Mouse (Mus musculus) megakaryocyte progenitor cell, adult 5-6 weeks (primary cell): ENCODE measurements around the gene Il24. TPM values are rescaled to one million over a fixed set of nuclear protein-coding genes. Genes with fewer than 3 reads are reported as not detected.
A peak's percentile ranks its signal among the peaks of the same experiment; 100 is the strongest.

Source experiments
- ATAC-seq: replicated peaks from 2 replicates; pipeline ENCODE4 v1.8.0; 2016; ENCODE audit warnings: mild to moderate bottlenecking, moderate TSS enrichment, inconsistent platforms; ENCODE audit not compliant: poor library complexity
- total RNA-seq, 2 experiments: library from RNA; stranded (forward) in 1 of 2; stranded (reverse) in 1 of 2; fragments of 157-497, 149-512 nt in 1 of 2; fragments of 200-1000 nt in 1 of 2; gene quantifications; 2 replicates each; pipeline versions ENCODE4 v1.2.3 to v1.2.4; 2015 to 2017

The Il24 gene
- total RNA-seq, 2 experiments from 2014 or later: not detected

GRCm38 (mm10) chr1:130855723-130856122 lies 31.5 kb downstream of the Il24 start:
- ATAC-seq: no peak

GRCm38 (mm10) chr1:130854819-130855218 lies 32.4 kb downstream of the Il24 start:
- no peak for ATAC-seq

DNA sequence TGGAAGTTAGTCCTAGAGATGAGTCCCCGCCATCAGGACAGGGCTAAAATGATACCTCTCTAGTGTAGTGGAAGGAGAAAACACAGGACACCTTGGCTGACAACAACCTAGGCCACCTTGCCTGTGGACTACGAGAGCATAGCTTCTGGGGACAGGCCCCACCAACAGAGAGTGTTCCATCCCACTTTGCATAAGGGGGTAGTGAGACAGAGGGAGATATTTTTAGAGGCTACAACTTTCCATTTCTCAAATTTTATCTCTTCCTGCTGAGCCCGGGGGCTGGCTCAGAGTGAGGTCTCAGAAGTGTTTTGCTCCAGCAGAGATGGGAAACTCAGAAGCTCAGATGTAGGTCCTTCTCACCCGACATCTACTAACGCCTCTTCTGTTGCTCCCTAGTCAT lies 36.8 kb downstream of the Il24 start:
- no peak for ATAC-seq

- no peak for ATAC-seq
Measured at GRCm38 (mm10) chr1:130849530-130850214, 37.6 kb downstream of the Il24 start.

DNA sequence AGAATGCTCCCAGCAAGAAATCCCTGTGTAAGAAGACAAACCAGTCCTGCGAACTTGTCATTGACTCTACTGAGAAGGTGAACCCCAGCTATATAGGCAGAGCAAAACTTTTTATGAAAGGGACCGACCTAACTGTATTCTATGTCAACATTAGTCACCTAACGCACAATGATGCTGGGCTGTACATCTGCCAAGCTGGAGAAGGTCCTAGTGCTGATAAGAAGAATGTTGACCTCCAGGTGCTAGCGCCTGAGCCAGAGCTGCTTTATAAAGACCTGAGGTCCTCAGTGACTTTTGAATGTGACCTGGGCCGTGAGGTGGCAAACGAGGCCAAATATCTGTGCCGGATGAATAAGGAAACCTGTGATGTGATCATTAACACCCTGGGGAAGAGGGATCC lies 42.7 kb downstream of the Il24 start:
- ATAC-seq: no peak

DNA sequence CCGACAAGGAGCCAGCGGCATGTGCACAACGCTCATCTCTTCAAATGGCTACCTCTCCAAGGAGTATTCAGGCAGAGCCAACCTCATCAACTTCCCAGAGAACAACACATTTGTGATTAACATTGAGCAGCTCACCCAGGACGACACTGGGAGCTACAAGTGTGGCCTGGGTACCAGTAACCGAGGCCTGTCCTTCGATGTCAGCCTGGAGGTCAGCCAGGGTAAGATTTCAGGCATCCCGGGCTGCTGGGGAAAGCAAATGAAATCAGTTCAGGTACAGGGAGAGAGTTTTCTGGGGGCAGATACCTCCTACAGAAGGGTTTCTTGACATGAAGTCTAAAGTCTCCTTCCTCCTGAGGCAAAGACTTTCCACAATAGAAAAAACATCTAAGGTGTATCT lies 45.6 kb downstream of the Il24 start:
- ATAC-seq: no peak

DNA sequence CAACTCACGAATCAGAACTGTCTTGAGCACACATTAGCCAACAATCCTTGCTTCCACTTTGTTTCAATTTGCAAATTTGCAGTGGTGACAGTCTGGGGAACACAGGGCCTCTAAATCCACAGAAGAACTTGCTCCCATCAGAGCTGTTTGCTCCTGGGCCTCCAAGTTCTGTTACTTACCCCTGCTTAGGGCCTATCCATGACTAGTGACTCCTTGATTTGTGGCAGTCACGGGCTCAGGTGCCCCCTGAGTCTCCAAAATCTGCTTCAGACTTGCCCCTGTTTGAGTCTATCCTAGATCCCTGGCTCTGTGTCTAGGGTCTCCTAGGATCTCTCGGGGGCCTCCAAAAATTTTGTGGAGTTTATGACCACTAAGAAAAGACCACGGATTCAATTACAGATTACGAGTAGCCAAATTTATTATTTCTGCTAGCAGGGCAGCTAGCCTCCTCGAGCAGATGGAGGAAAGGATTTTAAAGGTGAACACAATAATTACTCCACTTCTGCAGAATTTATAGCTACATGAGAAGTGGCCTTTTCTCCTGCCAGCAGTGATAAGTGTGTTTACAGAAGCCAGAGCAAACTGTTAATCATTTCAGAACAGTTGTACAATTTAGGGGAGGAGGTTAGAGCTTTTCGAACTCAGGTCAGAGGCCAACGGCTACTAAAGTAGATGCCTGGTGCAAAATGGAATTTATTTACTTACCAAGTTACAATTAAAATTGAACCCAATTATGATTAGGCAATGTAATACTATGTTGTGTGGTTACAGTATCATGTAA lies 46.5 kb downstream of the Il24 start:
- ATAC-seq: no peak

DNA sequence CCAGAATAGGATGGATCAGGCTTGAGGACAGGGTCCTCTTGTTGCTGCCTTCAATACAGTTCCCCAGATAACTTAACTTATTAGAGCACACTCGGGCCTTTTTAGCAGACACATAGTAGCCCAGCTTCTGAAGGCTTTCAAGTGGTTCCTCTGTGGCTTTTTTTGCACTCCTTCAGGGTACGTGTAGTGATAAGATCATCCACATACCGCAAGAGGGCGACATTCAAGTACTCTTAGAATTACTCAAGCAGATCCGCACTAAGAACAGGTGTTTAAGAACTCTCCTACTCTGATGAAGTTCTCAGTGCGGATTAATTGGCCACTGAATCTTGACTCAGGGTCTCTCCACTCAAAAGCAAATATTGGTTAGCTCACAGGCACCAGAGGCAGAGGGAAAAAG lies 49.0 kb downstream of the Il24 start:
- ATAC-seq: peak; percentile 70

GRCm38 (mm10) chr1:130835161-130835936 lies 51.9 kb downstream of the Il24 start:
- no peak for ATAC-seq

DNA sequence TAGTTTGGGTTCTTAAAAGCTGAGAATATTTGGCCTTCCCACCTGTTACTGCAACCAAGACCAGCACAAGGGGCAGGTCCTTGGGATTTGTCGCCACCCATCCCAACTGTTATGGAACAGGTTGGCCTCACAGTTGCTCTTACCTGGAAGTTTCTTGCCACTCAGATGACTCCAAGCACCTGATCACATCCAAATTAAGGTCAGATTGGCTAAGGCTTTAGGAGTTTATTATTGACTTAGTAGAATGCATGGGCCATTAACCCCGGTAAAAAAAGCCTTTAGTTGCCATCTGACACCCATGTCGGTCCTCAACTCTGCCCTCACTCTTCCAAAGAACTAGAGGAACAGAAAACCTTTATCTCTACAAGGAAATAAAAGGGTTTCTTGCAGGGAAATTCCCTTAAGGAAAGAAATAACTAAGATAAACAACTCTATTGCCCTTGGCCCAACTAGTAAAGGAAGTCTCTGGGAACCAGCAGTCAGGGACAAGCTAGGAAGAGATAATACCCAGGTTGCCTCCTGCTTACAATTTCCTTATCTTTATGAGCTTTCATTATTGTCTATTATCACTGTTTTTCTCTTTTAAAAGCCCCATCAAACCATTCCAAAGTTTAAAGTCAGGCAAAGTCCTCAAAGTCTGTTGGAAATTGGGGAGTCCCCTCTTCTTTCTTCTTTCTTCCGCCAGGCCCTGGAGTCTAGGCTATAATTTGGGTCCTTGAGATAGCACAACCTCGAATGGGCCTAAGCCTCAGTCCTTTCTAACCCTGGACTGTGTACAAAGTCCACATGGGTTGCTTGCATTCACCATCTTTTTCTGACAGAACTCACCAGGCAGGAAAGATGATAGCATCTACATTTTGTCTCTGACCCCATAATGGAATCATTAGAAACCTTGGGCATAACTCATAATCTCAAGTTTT lies 54.8 kb downstream of the Il24 start:
- ATAC-seq: no peak

Other genes with a start within 250 kb of the Il24 start
- gene C4bp, start 225.8 kb downstream of the Il24 start, total RNA-seq (2015): not detected in 2 replicates
- gene C4bp, start 225.8 kb downstream of the Il24 start, total RNA-seq (2017): not detected in 2 replicates
- gene Gm29427, start 171.7 kb downstream of the Il24 start, total RNA-seq (2015): not detected in 2 replicates
- gene Gm29427, start 171.7 kb downstream of the Il24 start, total RNA-seq (2017): not detected in 2 replicates
- 8.9 and 9.7 TPM in 2 replicates for gene Yod1, start 170.1 kb downstream of the Il24 start, total RNA-seq (2015)
- gene Yod1, start 170.1 kb downstream of the Il24 start, total RNA-seq (2017): 6.4 and 6.5 TPM in 2 replicates
- 2.9 and 6.9 TPM in 2 replicates for gene Pfkfb2, start 158.2 kb downstream of the Il24 start, total RNA-seq (2015)
- gene Pfkfb2, start 158.2 kb downstream of the Il24 start, total RNA-seq (2017): 15.7 and 17.1 TPM in 2 replicates
- gene AA986860, start 155.5 kb downstream of the Il24 start, total RNA-seq (2015): 0.10 TPM in 1 of 2 replicates, not detected in the other
- 0.10 TPM in 1 of 2 replicates, not detected in the other for gene AA986860, start 155.5 kb downstream of the Il24 start, total RNA-seq (2017)
- gene Fcamr, start 86.6 kb downstream of the Il24 start, total RNA-seq (2015): not detected in 2 replicates
- not detected in 2 replicates for gene Fcamr, start 86.6 kb downstream of the Il24 start, total RNA-seq (2017)
- not detected in 2 replicates for gene Pigr, start 60.8 kb downstream of the Il24 start, total RNA-seq (2015)
- not detected in 2 replicates for gene Pigr, start 60.8 kb downstream of the Il24 start, total RNA-seq (2017)
- gene Fcmr, start 21.8 kb downstream of the Il24 start, total RNA-seq (2015): not detected in 2 replicates
- gene Fcmr, start 21.8 kb downstream of the Il24 start, total RNA-seq (2017): not detected in 2 replicates
- not detected in 2 replicates for gene Il20, start 24.0 kb upstream of the Il24 start, total RNA-seq (2015)
- gene Il20, start 24.0 kb upstream of the Il24 start, total RNA-seq (2017): not detected in 2 replicates
- gene Il19, start 52.7 kb upstream of the Il24 start, total RNA-seq (2015): 0.61 TPM in 1 of 2 replicates, not detected in the other
- gene Il19, start 52.7 kb upstream of the Il24 start, total RNA-seq (2017): not detected in 2 replicates
- 0.32 TPM in 1 of 2 replicates, not detected in the other for gene Il10, start 132.4 kb upstream of the Il24 start, total RNA-seq (2015)
- gene Il10, start 132.4 kb upstream of the Il24 start, total RNA-seq (2017): not detected in 2 replicates
- 196 and 217 TPM in 2 replicates for gene Mapkapk2, start 210.4 kb upstream of the Il24 start, total RNA-seq (2015)
- 196 and 233 TPM in 2 replicates for gene Mapkapk2, start 210.4 kb upstream of the Il24 start, total RNA-seq (2017)